Mouse (Mus musculus) CH12.LX (cell line): ENCODE results near the gene Coro6. TPM values are rescaled to one million over a fixed set of nuclear protein-coding genes. Genes with fewer than 3 reads are reported as not detected.

Experiments
- DNase-seq: peaks from one replicate; pipeline ENCODE4 v3.0.0-alpha.2; 2013; ENCODE audit errors: extremely low read depth
- H3K27ac ChIP-seq: 2 replicates; pipeline ENCODE4 v1.5.1; 2012; ENCODE audit warnings: low read depth, mild to moderate bottlenecking, control low read depth, moderate library complexity; ENCODE audit not compliant: insufficient read depth
- H3K27me3 ChIP-seq: replicated peaks from 2 replicates; pipeline ENCODE3; 2012; ENCODE audit warnings: inconsistent platforms
- H3K36me3 ChIP-seq, 2 experiments: replicated peaks in 1 of 2; 2 replicates each; pipeline versions ENCODE3 to v1.6.1; 2012; ENCODE audit warnings: inconsistent platforms in 1 of 2, low read length in 1 of 2, mild to moderate bottlenecking in 1 of 2, mixed read lengths in 1 of 2, moderate library complexity in 1 of 2; ENCODE audit not compliant: control insufficient read depth in 1 of 2, insufficient read depth in 1 of 2
- H3K4me1 ChIP-seq, 2 experiments: 2 replicates each; pipeline ENCODE4 v1.6.1; 2012; ENCODE audit warnings: inconsistent platforms in 1 of 2, moderate library complexity in 1 of 2; ENCODE audit not compliant: insufficient read depth in 2 of 2, control insufficient read depth in 1 of 2
- H3K4me2 ChIP-seq: 2 replicates; pipeline ENCODE4 v1.6.1; 2012; ENCODE audit warnings: low read depth, mild to moderate bottlenecking, control low read depth; ENCODE audit not compliant: poor library complexity, insufficient read depth, severe bottlenecking
- H3K4me3 ChIP-seq, 3 experiments: fragments of 150-350 bp in 1 of 3; sonication (generic) in 1 of 3; replicated peaks in 1 of 3; 2 replicates each; pipeline versions ENCODE3 to v1.5.1; 2011 to 2012; ENCODE audit warnings: low read depth in 2 of 3, low read length in 2 of 3, mild to moderate bottlenecking in 2 of 3, moderate library complexity in 2 of 3, control low read depth in 1 of 3, improper control_type of control experiment in 1 of 3, inconsistent platforms in 1 of 3, mixed read lengths in 1 of 3; ENCODE audit not compliant: poor library complexity in 1 of 3
- H3K79me2 ChIP-seq: replicated peaks from 2 replicates; pipeline ENCODE4 v1.6.1; 2012; ENCODE audit warnings: mild to moderate bottlenecking, moderate library complexity; ENCODE audit not compliant: control insufficient read depth, poor library complexity, insufficient read depth, severe bottlenecking; ENCODE audit errors: extremely low read depth
- H3K9ac ChIP-seq: 2 replicates; pipeline ENCODE4 v1.6.1; 2012; ENCODE audit warnings: low read depth, mild to moderate bottlenecking, control low read depth, moderate library complexity; ENCODE audit not compliant: insufficient read depth
- H3K9me3 ChIP-seq: replicated peaks from 2 replicates; pipeline ENCODE3; 2012; ENCODE audit warnings: low read length, inconsistent platforms, mixed read lengths
- CHD2 ChIP-seq: IDR thresholded peaks from 2 replicates; pipeline ENCODE4 v1.6.1; 2011; ENCODE audit warnings: low read length, improper control_type of control experiment
- CTCF ChIP-seq, 2 experiments: IDR thresholded peaks in 1 of 2; conservative IDR thresholded peaks in 1 of 2; 2 replicates each; pipeline ENCODE4 v1.5.1; 2011 to 2012; ENCODE audit warnings: low read depth in 2 of 2, low read length in 2 of 2, improper control_type of control experiment in 1 of 2, inconsistent platforms in 1 of 2, mild to moderate bottlenecking in 1 of 2, moderate library complexity in 1 of 2
- HCFC1 ChIP-seq: IDR thresholded peaks from 2 replicates; pipeline ENCODE4 v1.6.1; 2012; ENCODE audit warnings: low read depth, mild to moderate bottlenecking, inconsistent platforms, low read length, improper control_type of control experiment
- JUN ChIP-seq: IDR thresholded peaks from 2 replicates; pipeline ENCODE4 v1.6.1; 2011; ENCODE audit warnings: low read depth, mild to moderate bottlenecking, low read length, improper control_type of control experiment, moderate library complexity; ENCODE audit not compliant: insufficient read depth
- JUND ChIP-seq: conservative IDR thresholded peaks from 2 replicates; pipeline ENCODE4 v1.6.1; 2011; ENCODE audit warnings: low read depth, low read length, improper control_type of control experiment
- MAZ ChIP-seq: IDR thresholded peaks from 2 replicates; pipeline ENCODE4 v1.6.1; 2012; ENCODE audit warnings: low read depth, mild to moderate bottlenecking, inconsistent platforms, low read length, improper control_type of control experiment, moderate library complexity
- MXI1 ChIP-seq: IDR thresholded peaks from 2 replicates; pipeline ENCODE4 v1.6.1; 2011; ENCODE audit warnings: mild to moderate bottlenecking, low read depth, low read length, improper control_type of control experiment
- MYC ChIP-seq: IDR thresholded peaks from 2 replicates; pipeline ENCODE4 v1.6.1; 2011; ENCODE audit warnings: low read depth, mild to moderate bottlenecking, improper control_type of control experiment, low read length
- NRF1 ChIP-seq: IDR thresholded peaks from 2 replicates; pipeline ENCODE4 v1.6.1; 2014; ENCODE audit warnings: low read depth, mild to moderate bottlenecking, inconsistent platforms, low read length, improper control_type of control experiment, moderate library complexity
- PAX5 ChIP-seq: IDR thresholded peaks from 2 replicates; pipeline ENCODE4 v1.6.1; 2012; ENCODE audit warnings: low read length, inconsistent platforms, mixed read lengths
- RAD21 ChIP-seq: IDR thresholded peaks from 2 replicates; pipeline ENCODE4 v1.6.1; 2011; ENCODE audit warnings: low read depth, mild to moderate bottlenecking, low read length, improper control_type of control experiment, moderate library complexity
- SMC3 ChIP-seq: IDR thresholded peaks from 2 replicates; pipeline ENCODE4 v1.6.1; 2011; ENCODE audit warnings: low read depth, low read length, improper control_type of control experiment
- TCF12 ChIP-seq: IDR thresholded peaks from 2 replicates; pipeline ENCODE4 v1.6.1; 2014; ENCODE audit warnings: low read depth, mild to moderate bottlenecking, inconsistent platforms, low read length, improper control_type of control experiment
- UBTF ChIP-seq: IDR thresholded peaks from 2 replicates; pipeline ENCODE4 v1.6.1; 2012; ENCODE audit warnings: low read depth, mild to moderate bottlenecking, inconsistent platforms, low read length, improper control_type of control experiment, moderate library complexity
- USF1 ChIP-seq: IDR thresholded peaks from 2 replicates; pipeline ENCODE4 v1.6.1; 2014; ENCODE audit warnings: low read depth, mild to moderate bottlenecking, inconsistent platforms, low read length, improper control_type of control experiment
- USF2 ChIP-seq: conservative IDR thresholded peaks from 2 replicates; pipeline ENCODE4 v1.6.1; 2011; ENCODE audit warnings: low read depth, low read length, improper control_type of control experiment
- ZKSCAN1 ChIP-seq: IDR thresholded peaks from 2 replicates; pipeline ENCODE4 v1.6.1; 2012; ENCODE audit warnings: low read depth, inconsistent platforms, low read length, improper control_type of control experiment, borderline replicate concordance
- ZNF384 ChIP-seq: IDR thresholded peaks from 2 replicates; pipeline ENCODE4 v1.6.1; 2012; ENCODE audit warnings: low read depth, low read length, improper control_type of control experiment, inconsistent platforms
- dilution Hi-C: fragments of 300-500 bp; cut with MboI; formaldehyde crosslinking; loops from 2 replicates; pipeline ENCODE4 v1.14.3; 2020; ENCODE audit warnings: low sequenced_read_pairs; ENCODE audit not compliant: extremely low pct_unique_long_range_greater_than_20kb, extremely low pct_ligation_motif_present
- in situ Hi-C: fragments of 300-500 bp; cut with MboI; formaldehyde crosslinking; loops from 3 replicates; pipeline ENCODE4 v1.14.3; 2019; ENCODE audit warnings: low sequenced_read_pairs, low pct_ligation_motif_present, low pct_unique_long_range_greater_than_20kb, mixed read lengths
- polyA plus RNA-seq: library from polyadenylated mRNA; unstranded; fragments of >175 nt; gene quantifications from 2 replicates; pipeline ENCODE4 v1.2.1, GENCODE M21; 2012; ENCODE audit warnings: low read depth; ENCODE audit not compliant: insufficient read length
- total RNA-seq, 2 experiments: library from RNA; depleted of rRNA; stranded (reverse); fragments of 300-350 nt in 1 of 2; fragments of >200 nt in 1 of 2; gene quantifications; 2 replicates each; pipeline ENCODE4 v1.2.3; 2012 to 2014

Coro6 gene
- total and polyA plus RNA-seq, 3 experiments, result 0.25 to 0.39 TPM; not detected in 1

DNA sequence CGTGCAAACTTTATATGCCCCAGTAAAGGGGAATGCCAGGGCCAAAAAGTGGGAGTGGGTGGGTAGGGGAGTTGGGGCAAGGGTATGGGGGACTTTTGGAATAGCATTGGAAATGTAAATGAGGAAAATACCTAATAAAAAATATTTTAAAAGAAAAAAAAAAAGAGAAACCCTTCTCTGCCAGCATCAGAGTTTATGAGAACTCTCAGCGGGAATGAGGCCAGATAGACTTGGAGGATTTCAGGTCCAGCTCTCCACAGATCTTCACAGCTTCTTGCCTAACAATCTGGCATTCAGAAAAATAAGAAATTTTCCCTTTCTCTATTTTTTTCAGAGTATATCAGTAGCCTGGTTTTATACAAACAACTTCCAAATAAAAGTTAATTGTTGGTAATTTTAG lies 25.2 kb upstream of the Coro6 start:
- Histone ChIP-seq H3K4me2 (no peak overlapping the region), H3K79me2 (no peaks in the 10 kb centered on the region), H3K4me3 (no peak overlapping the region), H3K36me3 (peaks cover 11 to 43% of the 10 kb centered on the region in 2 experiments), H3K9me3 (no peaks in the 10 kb centered on the region), H3K27ac (no peak overlapping the region), H3K4me1 (peaks cover 3 to 15% of the 10 kb centered on the region in 2 experiments), H3K27me3 (no peaks in the 10 kb centered on the region), H3K9ac (no peak overlapping the region)
- DNase-seq, result no peak
- in situ Hi-C loops, result no loop called here
- dilution Hi-C loops, result no loop called here
- TF ChIP-seq PAX5 (no peak), HCFC1 (no peak), MAZ (no peak), CHD2 (no peak)

DNA sequence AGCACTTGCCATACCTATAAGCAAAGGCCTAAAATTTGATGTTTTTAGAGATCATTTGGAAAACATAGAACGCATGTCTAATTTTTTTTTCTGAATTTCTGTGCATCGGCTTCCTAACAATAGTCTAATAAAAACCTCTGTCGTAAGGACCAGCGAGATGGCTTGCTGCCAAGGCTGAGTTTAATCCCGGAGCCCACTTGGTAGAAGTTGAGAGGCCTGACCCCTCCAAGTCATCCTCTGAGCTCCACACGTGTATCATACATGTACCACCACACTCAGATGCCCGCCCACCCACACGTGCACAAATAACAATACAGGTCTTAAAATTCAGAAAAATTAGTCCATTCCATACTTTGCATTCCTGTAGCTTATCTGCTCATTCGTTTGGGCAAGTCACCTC lies 22.1 kb upstream of the Coro6 start:
- Histone ChIP-seq H3K27ac (no peak overlapping the region), H3K9me3 (no peaks in the 10 kb centered on the region), H3K4me3 (no peak overlapping the region), H3K4me1 (peaks cover 16 to 45% of the 10 kb centered on the region in 2 experiments), H3K4me2 (no peak overlapping the region), H3K36me3 (peaks cover 11 to 44% of the 10 kb centered on the region in 2 experiments), H3K79me2 (no peaks in the 10 kb centered on the region), H3K27me3 (no peaks in the 10 kb centered on the region), H3K9ac (no peak overlapping the region)
- in situ Hi-C loops (loop anchor here (10.0 kb wide), 3 partner anchors 95 to 335 kb away; partner anchors contain the start of gene Ssh2), dilution Hi-C loops (no loop called here)
- no peak for DNase-seq
- TF ChIP-seq SMC3, result no peak
- TF ChIP-seq ZNF384, result no peak
- no peak for TF ChIP-seq UBTF
- TF ChIP-seq MXI1, result no peak
- no peak for TF ChIP-seq ZKSCAN1
- no peak for TF ChIP-seq NRF1
- no peak for TF ChIP-seq USF2
- no peak for TF ChIP-seq TCF12

DNA sequence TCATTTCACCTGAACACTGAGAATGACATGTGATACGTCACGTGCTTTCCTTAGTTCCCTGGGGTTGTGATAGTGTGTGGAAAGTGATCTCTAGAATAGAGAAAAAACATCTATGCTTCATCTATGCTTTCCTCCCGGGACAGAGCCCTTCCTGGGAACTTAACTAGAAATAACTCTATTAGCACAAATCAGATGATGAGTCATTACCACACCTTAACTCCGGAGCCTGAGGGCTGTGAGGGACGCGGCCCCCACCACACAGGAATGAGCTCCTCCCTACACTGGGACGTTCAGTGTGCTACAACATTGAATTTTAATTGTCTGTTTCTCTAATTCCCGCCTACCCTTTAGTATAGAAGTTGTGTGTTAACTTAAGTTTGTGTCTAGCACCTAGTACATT lies 21.2 kb upstream of the Coro6 start:
- in situ Hi-C loops, result loop anchor here (10.0 kb wide), 3 partner anchors 96 to 336 kb away; partner anchors contain the start of gene Ssh2
- H3K27ac ChIP-seq, result no peak overlapping the region
- H3K4me2 ChIP-seq, result no peak overlapping the region
- H3K27me3 ChIP-seq, result no peaks in the 10 kb centered on the region
- H3K4me1 ChIP-seq, result peaks cover 22 to 55% of the 10 kb centered on the region in 2 experiments
- H3K79me2 ChIP-seq, result no peaks in the 10 kb centered on the region
- H3K36me3 ChIP-seq, result peaks cover 11 to 46% of the 10 kb centered on the region in 2 experiments
- no peak overlapping the region for H3K4me3 ChIP-seq
- dilution Hi-C loops, result no loop called here
- no peak for TF ChIP-seq USF1
- TF ChIP-seq CTCF (conservative IDR thresholded peaks at IDR 0.05 in 1 of 2, IDR thresholded peaks at IDR 0.05 in 1 of 2; ENCODE audit: low read depth in 2 of 2, low read length in 2 of 2), result no peak
- TF ChIP-seq MYC, result no peak
- TF ChIP-seq JUND, result no peak
- no peak for TF ChIP-seq JUN
- TF ChIP-seq RAD21, result no peak
- no peaks in the 10 kb centered on the region for H3K9me3 ChIP-seq
- no peak overlapping the region for H3K9ac ChIP-seq
- no peak for DNase-seq
